Mouse (Mus musculus): ENCODE results near the gene Glyr1.

- TF ChIP-seq GATA1 (IDR thresholded peaks at IDR 0.05; ENCODE audit: low read length) (no peak), TAL1 (IDR thresholded peaks at IDR 0.05; ENCODE audit: low read length) (no peak)
Measured at GRCm38 (mm10) chr16:4979755-4980380, 69.8 kb downstream of the Glyr1 start.
